ENCODE assay signal across 8 mouse cellular contexts in the genomic region with DNA sequence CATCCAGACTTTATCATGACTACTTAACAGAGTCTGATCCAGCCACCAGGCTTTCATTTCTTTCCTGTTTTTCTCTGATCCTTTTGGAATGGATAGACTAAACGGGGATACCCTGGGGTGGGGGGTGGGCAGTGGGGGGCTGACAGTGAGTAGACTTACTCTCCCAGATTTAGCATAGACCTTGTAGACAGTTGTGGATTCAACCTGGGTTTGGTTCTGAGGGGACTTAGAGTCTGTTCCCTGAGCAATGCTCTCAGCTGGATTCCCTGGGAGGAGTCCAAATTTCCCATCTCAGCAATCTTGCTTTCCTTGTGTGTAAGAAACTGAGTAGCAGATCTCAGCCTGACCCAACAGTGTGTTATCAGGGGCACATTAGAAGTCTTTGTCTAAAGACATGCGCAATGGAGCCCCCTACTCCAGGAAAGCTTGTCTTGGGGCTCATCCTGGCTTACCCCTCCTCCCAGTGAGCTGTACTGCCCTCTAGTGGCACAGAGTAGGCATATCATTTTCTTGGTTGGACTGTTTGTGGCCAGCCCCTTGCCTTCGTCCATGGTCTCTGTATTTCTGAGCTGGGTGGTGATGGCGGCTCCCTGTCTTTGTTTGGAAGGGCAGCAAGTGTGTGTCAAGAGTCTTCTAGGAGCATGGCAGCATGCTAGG. TPM values are rescaled to one million over a fixed set of nuclear protein-coding genes. Genes with fewer than 3 reads are reported as not detected.
A peak's percentile ranks its signal among the peaks of the same experiment; 100 is the strongest.
DNase-seq lines count a peak whose midpoint lies in the region; ATAC-seq and TF ChIP-seq lines count a peak whose summit lies in the region.

No protein-coding gene starts in this region.

- ATAC-seq in hindbrain, embryonic 15.5 days (ENCODE audit: low FRiP score, low read depth): peak; percentile 63; the same call in 1 of the 2 replicates
- peak; percentile 58; the same call in 1 of the 2 replicates for ATAC-seq in liver, postnatal 0 days
- ATAC-seq in neural tube, embryonic 15.5 days (ENCODE audit: low FRiP score): peak; percentile 42

- H3K4me1 ChIP-seq in testis, adult 2 months (ENCODE audit: control insufficient read depth, insufficient read depth, low read length): no peaks in the 10 kb centered on the region; the same call in 1 of the 2 replicates
- peaks cover 9% of the 10 kb centered on the region for H3K4me1 ChIP-seq in forebrain, embryonic 10.5 days
- H3K4me1 ChIP-seq in hindbrain, embryonic 15.5 days (replicated peaks): peaks cover 4% of the 10 kb centered on the region
- H3K4me1 ChIP-seq in liver, postnatal 0 days (ENCODE audit: insufficient read depth): no peaks in the 10 kb centered on the region
- H3K4me1 ChIP-seq in neural tube, embryonic 15.5 days: peaks cover 6% of the 10 kb centered on the region; the same call in 1 of the 2 replicates

- no peaks in the 10 kb centered on the region for H3K36me3 ChIP-seq in testis, adult 2 months (ENCODE audit: control insufficient read depth, insufficient read depth, low read length)
- H3K36me3 ChIP-seq in forebrain, embryonic 10.5 days (replicated peaks): no peaks in the 10 kb centered on the region
- H3K36me3 ChIP-seq in hindbrain, embryonic 15.5 days: no peaks in the 10 kb centered on the region
- H3K36me3 ChIP-seq in liver, postnatal 0 days (replicated peaks; ENCODE audit: insufficient read depth, low read length): no peaks in the 10 kb centered on the region
- no peaks in the 10 kb centered on the region for H3K36me3 ChIP-seq in neural tube, embryonic 15.5 days

- no peak overlapping the region for H3K9ac ChIP-seq in hindbrain, embryonic 15.5 days
- no peak overlapping the region for H3K9ac ChIP-seq in liver, postnatal 0 days (replicated peaks)
- H3K9ac ChIP-seq in neural tube, embryonic 15.5 days (replicated peaks): no peak overlapping the region

- H3K4me2 ChIP-seq in hindbrain, embryonic 15.5 days: no peak overlapping the region
- H3K4me2 ChIP-seq in liver, postnatal 0 days (ENCODE audit: low read depth, low read length): no peak overlapping the region
- no peak overlapping the region for H3K4me2 ChIP-seq in neural tube, embryonic 15.5 days

- DNase-seq in testis, postnatal 10 days (ENCODE audit: low spot score): no peak
- DNase-seq in brain, adult 2 months (ENCODE audit: low read depth, low spot score): peak; percentile 73
- DNase-seq in forebrain, embryonic 10.5 days (ENCODE audit: extremely low spot score, low spot score): peak; percentile 64
- DNase-seq in liver, postnatal 0 days: peak; percentile 53
- DNase-seq in right cerebral cortex, postnatal 36 days (ENCODE audit: low spot score in 2 of 2): no peak

- no peak for TF ChIP-seq POLR2A in testis, adult 2 months (IDR thresholded peaks at IDR 0.05; ENCODE audit: control insufficient read depth, low read depth, low read length)

- no peaks in the 10 kb centered on the region for H3K27me3 ChIP-seq in testis, adult 2 months (ENCODE audit: control insufficient read depth, insufficient read depth, low read length)
- H3K27me3 ChIP-seq in forebrain, embryonic 10.5 days (ENCODE audit: poor library complexity, severe bottlenecking): no peaks in the 10 kb centered on the region; the same call in 1 of the 2 replicates
- H3K27me3 ChIP-seq in hindbrain, embryonic 15.5 days: no peaks in the 10 kb centered on the region
- H3K27me3 ChIP-seq in liver, postnatal 0 days (ENCODE audit: insufficient read depth, low read length): no peaks in the 10 kb centered on the region
- H3K27me3 ChIP-seq in neural tube, embryonic 15.5 days (replicated peaks): no peaks in the 10 kb centered on the region

- no peaks in the 10 kb centered on the region for H3K9me3 ChIP-seq in forebrain, embryonic 10.5 days
- H3K9me3 ChIP-seq in hindbrain, embryonic 15.5 days: no peaks in the 10 kb centered on the region
- no peaks in the 10 kb centered on the region for H3K9me3 ChIP-seq in liver, postnatal 0 days (ENCODE audit: low read length)
- H3K9me3 ChIP-seq in neural tube, embryonic 15.5 days (replicated peaks): no peaks in the 10 kb centered on the region

- 36% methylated on average over 4 of the region's 4 CpGs for WGBS in forebrain, embryonic 10.5 days
- 34% methylated on average over 4 of the region's 4 CpGs for WGBS in hindbrain, embryonic 15.5 days
- 29% methylated on average over 4 of the region's 4 CpGs for WGBS in liver, postnatal 0 days (ENCODE audit: insufficient replicate concordance)
- WGBS in neural tube, embryonic 15.5 days: 35% methylated on average over 4 of the region's 4 CpGs

- no peak overlapping the region for H3K4me3 ChIP-seq in testis, adult 2 months (ENCODE audit: control insufficient read depth, low read depth, low read length)
- H3K4me3 ChIP-seq in forebrain, embryonic 10.5 days: no peak overlapping the region
- H3K4me3 ChIP-seq in hindbrain, embryonic 15.5 days: no peak overlapping the region
- H3K4me3 ChIP-seq in liver, postnatal 0 days (ENCODE audit: low read depth, low read length): no peak overlapping the region
- H3K4me3 ChIP-seq in neural tube, embryonic 15.5 days (replicated peaks): no peak overlapping the region

- peak; percentile 89; the same call in 1 of the 2 replicates for TF ChIP-seq CTCF in testis, adult 2 months (IDR thresholded peaks at IDR 0.05; ENCODE audit: control insufficient read depth, insufficient read depth, insufficient replicate concordance, low read depth, low read length)
- peak; percentile 90 for TF ChIP-seq CTCF in liver, postnatal 0 days (IDR thresholded peaks at IDR 0.05; ENCODE audit: low read depth)

- no peak overlapping the region for H3K27ac ChIP-seq in testis, adult 2 months (ENCODE audit: control insufficient read depth, insufficient read depth, low read depth, low read length)
- no peak overlapping the region for H3K27ac ChIP-seq in forebrain, embryonic 10.5 days
- no peak overlapping the region for H3K27ac ChIP-seq in hindbrain, embryonic 15.5 days (replicated peaks)
- no peak overlapping the region for H3K27ac ChIP-seq in liver, postnatal 0 days (ENCODE audit: low read depth)
- no peak overlapping the region for H3K27ac ChIP-seq in neural tube, embryonic 15.5 days (replicated peaks)

- TF ChIP-seq EP300 in liver, postnatal 0 days (IDR thresholded peaks at IDR 0.05; ENCODE audit: low read depth): no peak

RNA-seq across cellular contexts. Expression of gene Camk1g, which starts 6.5 kb away (rescaled TPM):
- 5.4 and 6.5 TPM in 2 replicates for polyA plus RNA-seq in testis, adult 2 months (2012; rRNA removed)
- polyA plus RNA-seq in forebrain, embryonic 10.5 days (2016; fragmentation: Nextera tagmentation; extraction: Ambion mirVana): 12.1 and 12.2 TPM in 2 replicates
- 40.5 and 41.0 TPM in 2 replicates for polyA plus RNA-seq in hindbrain, embryonic 15.5 days (2015; fragmentation: Nextera tagmentation; extraction: Ambion mirVana)
- 0.15 and 0.24 TPM in 2 replicates for polyA plus RNA-seq in liver, postnatal 0 days (2015; fragmentation: Nextera tagmentation; extraction: Ambion mirVana)
- polyA plus RNA-seq in neural tube, embryonic 15.5 days (2015; fragmentation: Nextera tagmentation; extraction: Ambion mirVana): 40.8 and 49.5 TPM in 2 replicates

Comparison
In these comparisons a context has a peak if more than half of its experiments do, and no peak if none do; other contexts are left out.
1. DNase-seq: peak in brain, adult 2 months (single experiment), forebrain, embryonic 10.5 days (single experiment) and liver, postnatal 0 days (single experiment); none in testis, postnatal 10 days (single experiment) and right cerebral cortex, postnatal 36 days (0 of 2).
2. Peak in every context shown above with its lines, with median percentiles within 50 percentile points of each other: ATAC-seq.